Mouse (Mus musculus) MEL (cell line): ENCODE data around the gene Commd3. TPM values are rescaled to one million over a fixed set of nuclear protein-coding genes. Genes with fewer than 3 reads are reported as not detected.

Source experiments
- DNase-seq: peaks from one replicate; pipeline ENCODE4 v3.0.0; 2011; ENCODE audit warnings: low read depth, low spot score
- H3K27ac ChIP-seq: 2 replicates; pipeline ENCODE4 v1.5.1; 2012; ENCODE audit warnings: low read depth, mild to moderate bottlenecking, control low read depth, low read length, moderate library complexity; ENCODE audit not compliant: control insufficient read depth
- H3K27me3 ChIP-seq, 2 experiments: fragments of 150-350 bp in 1 of 2; sonication (generic) in 1 of 2; 2 replicates each; pipeline ENCODE4 v1.6.1; 2012; ENCODE audit warnings: low read length in 2 of 2, mild to moderate bottlenecking in 2 of 2, improper control_type of control experiment in 1 of 2, moderate library complexity in 1 of 2; ENCODE audit not compliant: insufficient read depth in 2 of 2, control insufficient read depth in 1 of 2
- H3K36me3 ChIP-seq, 2 experiments: 2 replicates each; pipeline ENCODE4 v1.6.1; 2012 to 2014; ENCODE audit warnings: low read length in 2 of 2, improper control_type of control experiment in 1 of 2, inconsistent platforms in 1 of 2, mild to moderate bottlenecking in 1 of 2; ENCODE audit not compliant: insufficient read depth in 2 of 2, control insufficient read depth in 1 of 2
- H3K4me1 ChIP-seq, 2 experiments: fragments of 150-350 bp in 1 of 2; sonication (generic) in 1 of 2; 2 replicates each; pipeline ENCODE4 v1.6.1; 2012; ENCODE audit warnings: low read length in 2 of 2, improper control_type of control experiment in 1 of 2, mild to moderate bottlenecking in 1 of 2; ENCODE audit not compliant: insufficient read depth in 2 of 2, control insufficient read depth in 1 of 2
- H3K4me3 ChIP-seq, 2 experiments: fragments of 150-350 bp in 1 of 2; sonication (generic) in 1 of 2; 2 replicates each; pipeline ENCODE4 v1.5.1; 2012; ENCODE audit warnings: low read depth in 2 of 2, low read length in 2 of 2, mild to moderate bottlenecking in 2 of 2, moderate library complexity in 2 of 2, control low read depth in 1 of 2, improper control_type of control experiment in 1 of 2; ENCODE audit not compliant: control insufficient read depth in 1 of 2, insufficient read depth in 1 of 2
- H3K79me2 ChIP-seq: 2 replicates; pipeline ENCODE4 v1.6.1; 2012; ENCODE audit warnings: mild to moderate bottlenecking, low read length, moderate library complexity; ENCODE audit not compliant: control insufficient read depth, poor library complexity, insufficient read depth
- H3K9ac ChIP-seq: 2 replicates; pipeline ENCODE4 v1.6.1; 2012; ENCODE audit warnings: low read depth, mild to moderate bottlenecking, control low read depth, low read length, moderate library complexity; ENCODE audit not compliant: control insufficient read depth, poor library complexity, severe bottlenecking
- H3K9me3 ChIP-seq: fragments of 150-350 bp; sonication (generic); replicated peaks from 2 replicates; pipeline ENCODE4 v1.6.1; 2012; ENCODE audit warnings: mild to moderate bottlenecking, low read length, improper control_type of control experiment, moderate library complexity; ENCODE audit not compliant: insufficient read depth
- CTCF ChIP-seq, 3 experiments: IDR thresholded peaks in 2 of 3; conservative IDR thresholded peaks in 1 of 3; 2 replicates each; pipeline ENCODE4 v1.5.1; 2011 to 2012; ENCODE audit warnings: low read length in 3 of 3, low read depth in 2 of 3, mild to moderate bottlenecking in 2 of 3, improper control_type of control experiment in 1 of 3, inconsistent platforms in 1 of 3, mixed read lengths in 1 of 3, moderate library complexity in 1 of 3; ENCODE audit not compliant: control insufficient read depth in 1 of 3, insufficient read depth in 1 of 3, poor library complexity in 1 of 3, severe bottlenecking in 1 of 3
- GATA1 ChIP-seq: IDR thresholded peaks from 2 replicates; pipeline ENCODE4 v1.6.1; 2011; ENCODE audit warnings: low read depth, low read length, improper control_type of control experiment
- HCFC1 ChIP-seq: IDR thresholded peaks from 2 replicates; pipeline ENCODE4 v1.6.1; 2012; ENCODE audit warnings: low read depth, mild to moderate bottlenecking, inconsistent platforms, low read length, improper control_type of control experiment, moderate library complexity
- KAT2A ChIP-seq: conservative IDR thresholded peaks from 2 replicates; pipeline ENCODE4 v1.6.1; 2012; ENCODE audit warnings: low read depth, low read length, improper control_type of control experiment, inconsistent platforms
- MAX ChIP-seq: IDR thresholded peaks from 2 replicates; pipeline ENCODE4 v1.6.1; 2011; ENCODE audit warnings: low read length, improper control_type of control experiment
- MYB ChIP-seq: IDR thresholded peaks from 2 replicates; pipeline ENCODE4 v1.6.1; 2011; ENCODE audit warnings: mild to moderate bottlenecking, low read depth, low read length, improper control_type of control experiment
- NELFE ChIP-seq: IDR thresholded peaks from 2 replicates; pipeline ENCODE4 v1.6.1; 2011; ENCODE audit warnings: low read depth, low read length, improper control_type of control experiment
- POLR2A ChIP-seq, 2 experiments: IDR thresholded peaks; 2 replicates each; pipeline ENCODE4 v1.6.1; 2011 to 2012; ENCODE audit warnings: low read length in 2 of 2, mild to moderate bottlenecking in 2 of 2, control low read depth in 1 of 2, improper control_type of control experiment in 1 of 2, low read depth in 1 of 2, moderate library complexity in 1 of 2; ENCODE audit not compliant: control insufficient read depth in 1 of 2, insufficient read depth in 1 of 2, poor library complexity in 1 of 2
- POLR2AphosphoS2 ChIP-seq: IDR thresholded peaks from 2 replicates; pipeline ENCODE4 v1.6.1; 2011; ENCODE audit warnings: low read length, improper control_type of control experiment
- POLR2AphosphoS5 ChIP-seq: IDR thresholded peaks from 2 replicates; pipeline ENCODE4 v1.6.1; 2012; ENCODE audit warnings: low read depth, borderline replicate concordance, mild to moderate bottlenecking, inconsistent platforms, low read length, moderate library complexity, mixed read lengths
- USF1 ChIP-seq: IDR thresholded peaks from 2 replicates; pipeline ENCODE4 v1.6.1; 2014; ENCODE audit warnings: low read depth, mild to moderate bottlenecking, inconsistent platforms, low read length, improper control_type of control experiment, moderate library complexity
- ZKSCAN1 ChIP-seq: IDR thresholded peaks from 2 replicates; pipeline ENCODE4 v1.6.1; 2012; ENCODE audit warnings: low read depth, mild to moderate bottlenecking, inconsistent platforms, low read length, improper control_type of control experiment, moderate library complexity
- ZMIZ1 ChIP-seq: IDR thresholded peaks from 2 replicates; pipeline ENCODE4 v1.6.1; 2012; ENCODE audit warnings: low read depth, mild to moderate bottlenecking, inconsistent platforms, low read length, improper control_type of control experiment, moderate library complexity
- polyA plus RNA-seq, 2 experiments: library from polyadenylated mRNA; stranded (reverse) in 1 of 2; unstranded in 1 of 2; fragments of >175 nt in 1 of 2; fragments of >200 nt in 1 of 2; gene quantifications; 2 replicates each; pipeline versions ENCODE4 v1.2.1 to v1.2.4; 2012; ENCODE audit warnings: low replicate concordance in 2 of 2, low read depth in 1 of 2; ENCODE audit not compliant: insufficient read length in 2 of 2, insufficient read depth in 1 of 2, missing spikeins in 1 of 2
- total RNA-seq: library from RNA; depleted of rRNA; stranded (reverse); fragments of 300-350 nt; gene quantifications from 2 replicates; pipeline ENCODE4 v1.2.3, GENCODE M21; 2012

Gene Commd3
- total and polyA plus RNA-seq, 3 experiments = 47.0 to 70.7 TPM; not detected in 1

DNA sequence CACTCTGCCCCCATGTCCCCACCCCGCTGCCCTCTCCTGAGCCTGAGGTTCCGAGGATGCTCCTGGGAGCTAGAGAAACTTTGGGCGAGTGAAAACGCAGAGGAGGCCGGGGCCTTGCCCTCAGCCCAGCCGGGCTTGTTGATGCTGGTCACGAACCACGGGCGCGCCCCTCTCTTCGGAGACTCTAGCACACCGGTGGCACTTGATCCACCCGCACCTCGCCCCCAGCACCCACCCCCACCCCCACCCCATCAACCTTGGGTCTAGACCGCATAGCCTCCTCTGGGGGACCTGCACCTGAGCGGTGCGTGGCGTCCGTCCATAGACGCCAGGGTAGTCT is 22.4 kb downstream of the Commd3 start:
- Histone ChIP-seq H3K36me3 (no peaks in the 10 kb centered on the region; a peak in 1 of 4 replicates), H3K9ac (peak overlapping the region; percentile 92), H3K4me1 (peaks cover 0 to 2% of the 10 kb centered on the region in 2 experiments; a peak in 1 of 4 replicates), H3K27me3 (peaks cover 3 to 9% of the 10 kb centered on the region in 2 experiments), H3K27ac (no peak overlapping the region), H3K9me3 (no peaks in the 10 kb centered on the region), H3K4me3 (peak overlapping the region; percentile 90 to 97), H3K79me2 (peaks cover 6% of the 10 kb centered on the region; the same call in 1 of the 2 replicates)
- no peak for TF ChIP-seq MAX
- no peak for TF ChIP-seq MYB
- TF ChIP-seq NELFE = no peak
- no peak for DNase-seq

DNA sequence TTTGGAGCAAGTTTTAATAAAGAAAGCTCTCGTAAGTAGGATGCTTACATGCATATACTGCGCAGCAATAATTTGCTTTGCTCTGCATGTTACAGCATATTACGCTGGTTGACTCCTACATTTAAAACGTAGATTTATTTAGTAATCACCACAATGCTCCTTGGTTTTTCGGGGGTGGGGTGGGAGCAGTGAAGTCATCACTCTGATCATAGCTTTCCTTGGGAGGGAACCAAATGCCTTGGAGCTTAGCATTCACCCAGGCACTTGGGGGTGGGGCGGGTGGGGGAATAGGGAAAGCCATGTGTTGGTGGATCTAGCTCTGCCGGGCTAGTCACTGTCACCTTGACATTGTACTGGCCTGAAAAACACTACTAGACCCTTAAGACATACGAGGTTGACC is 23.0 kb downstream of the Commd3 start:
- peaks cover 0 to 2% of the 10 kb centered on the region in 2 experiments; a peak in 1 of 4 replicates for H3K4me1 ChIP-seq
- H3K79me2 ChIP-seq = peaks cover 6% of the 10 kb centered on the region; the same call in 1 of the 2 replicates
- TF ChIP-seq ZKSCAN1 = no peak
- H3K4me3 ChIP-seq = no peak overlapping the region
- no peak overlapping the region for H3K9ac ChIP-seq
- H3K27ac ChIP-seq = no peak overlapping the region
- peak; percentile 5 for DNase-seq
- H3K9me3 ChIP-seq = no peaks in the 10 kb centered on the region
- no peaks in the 10 kb centered on the region; a peak in 1 of 4 replicates for H3K36me3 ChIP-seq
- peaks cover 3 to 9% of the 10 kb centered on the region in 2 experiments for H3K27me3 ChIP-seq

DNA sequence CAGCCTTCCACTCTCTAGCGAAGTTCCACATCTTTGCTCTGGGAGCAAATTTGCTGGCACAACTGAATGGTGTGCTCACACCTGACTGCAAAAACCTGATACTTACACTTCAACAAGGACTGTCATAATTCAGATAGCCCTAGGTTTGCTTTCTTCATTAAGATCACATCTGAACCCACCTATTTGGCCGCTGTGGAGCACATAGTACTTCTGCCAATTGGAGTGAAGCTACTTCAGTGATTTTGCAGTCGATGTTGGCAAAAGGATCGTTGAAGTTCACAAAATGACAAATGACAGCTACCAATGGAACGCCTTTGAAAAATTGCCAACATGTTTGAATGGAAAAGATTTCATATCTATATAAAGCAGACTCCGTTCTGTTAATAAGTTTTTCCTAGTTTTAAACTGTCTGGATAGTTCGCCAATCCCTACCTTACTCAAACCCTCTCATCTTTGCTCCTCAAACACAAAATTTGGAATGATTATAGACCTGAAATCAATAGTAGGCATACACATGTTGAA is 23.5 kb downstream of the Commd3 start:
- Histone ChIP-seq H3K9ac (no peak overlapping the region), H3K27me3 (peaks cover 3 to 9% of the 10 kb centered on the region in 2 experiments), H3K4me3 (no peak overlapping the region), H3K79me2 (peaks cover 6% of the 10 kb centered on the region; the same call in 1 of the 2 replicates), H3K9me3 (no peaks in the 10 kb centered on the region), H3K27ac (no peak overlapping the region)
- no peak for TF ChIP-seq POLR2AphosphoS2
- TF ChIP-seq USF1 = no peak
- TF ChIP-seq ZMIZ1 = no peak
- no peak for TF ChIP-seq CTCF (IDR thresholded peaks at IDR 0.05 in 2 of 3, conservative IDR thresholded peaks at IDR 0.05 in 1 of 3; ENCODE audit: control insufficient read depth in 1 of 3, insufficient read depth in 1 of 3, low read depth in 2 of 3, low read length in 3 of 3, poor library complexity in 1 of 3, severe bottlenecking in 1 of 3)
- no peak for TF ChIP-seq KAT2A
- no peak for TF ChIP-seq NELFE
- no peak for TF ChIP-seq POLR2AphosphoS5
- no peak for TF ChIP-seq GATA1
- TF ChIP-seq HCFC1 = no peak
- TF ChIP-seq POLR2A (IDR thresholded peaks at IDR 0.05; ENCODE audit: control insufficient read depth in 1 of 2, insufficient read depth in 1 of 2, low read depth in 1 of 2, low read length in 2 of 2, poor library complexity in 1 of 2) = no peak
- TF ChIP-seq, all 39 proteins: peak for 0
- DNase-seq = peak; percentile 14
- H3K4me1 ChIP-seq = peaks cover 0 to 2% of the 10 kb centered on the region in 2 experiments; a peak in 1 of 4 replicates
- H3K36me3 ChIP-seq = no peaks in the 10 kb centered on the region; a peak in 1 of 4 replicates
